Mouse (Mus musculus): ENCODE measurements at regions not wholly inside any gene's neighbourhood (a gene's known extent, or its start where the extent isn't known, plus 50 kb on each side); places are given as distances from the start of the nearest gene placed in this dataset.
A peak's percentile ranks its signal among the peaks of the same experiment; 100 is the strongest.

DNA sequence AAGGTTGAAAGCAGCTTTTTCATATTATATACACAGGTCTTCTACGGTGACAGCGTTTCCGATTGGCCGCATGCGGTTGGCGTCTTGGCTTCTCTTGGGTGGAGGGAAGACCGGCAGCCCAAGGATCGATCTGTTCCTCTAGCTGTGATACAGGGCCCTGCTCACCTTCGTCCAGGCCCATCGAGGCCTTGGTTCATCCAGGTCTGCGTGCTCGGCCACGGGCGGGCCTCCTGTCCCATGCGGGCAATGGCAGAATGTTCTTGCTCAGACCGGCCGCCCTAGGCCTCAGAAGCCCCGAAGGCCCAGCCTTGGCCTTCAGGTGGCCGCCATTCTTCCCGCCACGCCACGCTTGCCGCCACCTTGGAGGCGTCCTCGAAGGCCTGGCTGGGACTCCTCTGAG lies 194.4 kb upstream of the Ppp6c start:
- H3K4me3 ChIP-seq (ENCODE audit: control insufficient read depth in 1 of 2, insufficient read depth in 1 of 2, low read depth in 1 of 2, low read length in 2 of 2) = no peak overlapping the region
- no peak for ATAC-seq (ENCODE audit: insufficient number of reproducible peaks, insufficient read depth, low FRiP score, low read depth)
- 94% methylated on average over 25 of the region's 25 CpGs for WGBS
- H3K27me3 ChIP-seq (ENCODE audit: control insufficient read depth, insufficient read depth, low read length) = no peaks in the 10 kb centered on the region
- no peak overlapping the region for H3K27ac ChIP-seq (replicated peaks in 1 of 2; ENCODE audit: control insufficient read depth in 1 of 2, insufficient read depth in 1 of 2, low read depth in 2 of 2, low read length in 2 of 2)
- no peaks in the 10 kb centered on the region for H3K9me3 ChIP-seq (ENCODE audit: control insufficient read depth, low read length)
- H3K4me1 ChIP-seq (ENCODE audit: control insufficient read depth in 2 of 2, insufficient read depth in 2 of 2, low read length in 2 of 2) = no peaks in the 10 kb centered on the region
- H3K36me3 ChIP-seq (ENCODE audit: control insufficient read depth, insufficient read depth, low read length) = no peaks in the 10 kb centered on the region
- H3K4me2 ChIP-seq (ENCODE audit: low read length) = no peak overlapping the region
- no peak overlapping the region for H3K9ac ChIP-seq (ENCODE audit: low read length)

- no peaks in the 10 kb centered on the region for H3K36me3 ChIP-seq (ENCODE audit: control insufficient read depth, insufficient read depth, low read length)
- H3K4me1 ChIP-seq (ENCODE audit: control insufficient read depth in 2 of 2, insufficient read depth in 2 of 2, low read length in 2 of 2) = no peaks in the 10 kb centered on the region
- 59% methylated on average over 2 of the region's 2 CpGs for WGBS
- H3K4me3 ChIP-seq (ENCODE audit: control insufficient read depth in 1 of 2, insufficient read depth in 1 of 2, low read depth in 1 of 2, low read length in 2 of 2) = no peak overlapping the region
- H3K4me2 ChIP-seq (ENCODE audit: low read length) = no peak overlapping the region
- H3K27ac ChIP-seq (replicated peaks in 1 of 2; ENCODE audit: control insufficient read depth in 1 of 2, insufficient read depth in 1 of 2, low read depth in 2 of 2, low read length in 2 of 2) = no peak overlapping the region
- no peaks in the 10 kb centered on the region for H3K27me3 ChIP-seq (ENCODE audit: control insufficient read depth, insufficient read depth, low read length)
- no peak overlapping the region for H3K9ac ChIP-seq (ENCODE audit: low read length)
- H3K9me3 ChIP-seq (ENCODE audit: control insufficient read depth, low read length) = no peaks in the 10 kb centered on the region
- no peak for ATAC-seq (ENCODE audit: insufficient number of reproducible peaks, insufficient read depth, low FRiP score, low read depth)
Measured at GRCm38 (mm10) chr2:39400336-39400735, 174.1 kb upstream of the Ppp6c start.

- no peaks in the 10 kb centered on the region for H3K27me3 ChIP-seq (ENCODE audit: control insufficient read depth, insufficient read depth, low read length)
- H3K4me3 ChIP-seq (ENCODE audit: control insufficient read depth in 1 of 2, insufficient read depth in 1 of 2, low read depth in 1 of 2, low read length in 2 of 2) = no peak overlapping the region
- H3K4me2 ChIP-seq (ENCODE audit: low read length) = no peak overlapping the region
- H3K27ac ChIP-seq (replicated peaks in 1 of 2; ENCODE audit: control insufficient read depth in 1 of 2, insufficient read depth in 1 of 2, low read depth in 2 of 2, low read length in 2 of 2) = no peak overlapping the region
- no peak overlapping the region for H3K9ac ChIP-seq (ENCODE audit: low read length)
- no peaks in the 10 kb centered on the region for H3K9me3 ChIP-seq (ENCODE audit: control insufficient read depth, low read length)
- 54% methylated on average over 2 of the region's 2 CpGs for WGBS
- H3K4me1 ChIP-seq (ENCODE audit: control insufficient read depth in 2 of 2, insufficient read depth in 2 of 2, low read length in 2 of 2) = no peaks in the 10 kb centered on the region
- no peaks in the 10 kb centered on the region for H3K36me3 ChIP-seq (ENCODE audit: control insufficient read depth, insufficient read depth, low read length)
- no peak for ATAC-seq (ENCODE audit: insufficient number of reproducible peaks, insufficient read depth, low FRiP score, low read depth)
Measured at GRCm38 (mm10) chr2:39399523-39399922, 173.3 kb upstream of the Ppp6c start.

DNA sequence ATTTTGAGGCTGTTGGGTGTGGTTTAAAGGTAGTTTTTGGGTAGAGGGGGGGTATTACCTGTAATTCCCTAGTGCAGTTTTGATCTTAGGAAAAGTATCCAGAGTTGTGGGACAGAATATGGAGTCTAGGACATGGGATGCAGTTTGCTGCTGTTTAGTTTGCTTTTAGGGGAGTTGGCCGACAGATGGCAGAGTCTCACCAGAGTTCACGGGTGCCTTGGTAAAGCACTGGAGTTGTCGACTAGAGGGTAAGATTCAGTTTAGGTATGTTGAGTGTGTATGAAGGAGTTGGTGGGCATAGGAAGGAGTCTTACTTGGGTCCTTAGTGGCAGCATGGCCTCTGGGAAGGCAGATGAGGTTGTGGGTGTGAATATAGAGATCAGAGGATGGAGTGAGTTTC lies 168.4 kb upstream of the Ppp6c start:
- no peak overlapping the region for H3K9ac ChIP-seq (ENCODE audit: low read length)
- H3K27ac ChIP-seq (replicated peaks in 1 of 2; ENCODE audit: control insufficient read depth in 1 of 2, insufficient read depth in 1 of 2, low read depth in 2 of 2, low read length in 2 of 2) = no peak overlapping the region
- H3K4me3 ChIP-seq (ENCODE audit: control insufficient read depth in 1 of 2, insufficient read depth in 1 of 2, low read depth in 1 of 2, low read length in 2 of 2) = no peak overlapping the region
- H3K9me3 ChIP-seq (ENCODE audit: control insufficient read depth, low read length) = no peaks in the 10 kb centered on the region
- H3K4me2 ChIP-seq (ENCODE audit: low read length) = no peak overlapping the region
- ATAC-seq (ENCODE audit: insufficient number of reproducible peaks, insufficient read depth, low FRiP score, low read depth) = no peak
- H3K27me3 ChIP-seq (ENCODE audit: control insufficient read depth, insufficient read depth, low read length) = no peaks in the 10 kb centered on the region
- no peaks in the 10 kb centered on the region for H3K36me3 ChIP-seq (ENCODE audit: control insufficient read depth, insufficient read depth, low read length)
- 51% methylated on average over 3 of the region's 3 CpGs for WGBS
- no peaks in the 10 kb centered on the region for H3K4me1 ChIP-seq (ENCODE audit: control insufficient read depth in 2 of 2, insufficient read depth in 2 of 2, low read length in 2 of 2)

DNA sequence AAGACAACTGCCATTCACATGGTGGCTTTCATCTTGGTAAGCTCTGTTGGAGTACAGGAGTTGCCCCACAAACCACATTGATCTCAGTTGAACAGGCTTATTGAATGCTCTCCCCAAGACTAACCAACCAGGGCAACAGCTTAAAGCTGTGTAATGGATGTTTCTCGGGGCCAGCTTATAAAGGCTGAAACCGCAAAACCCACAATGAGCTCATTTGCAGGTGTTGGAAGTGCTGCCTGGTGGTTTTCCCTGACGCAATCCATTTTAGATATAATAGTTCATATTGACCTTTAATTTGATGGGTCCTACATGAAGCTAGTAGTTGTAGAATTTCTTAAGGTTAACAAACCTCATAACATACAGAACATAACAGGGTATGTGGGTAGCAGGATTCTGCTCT lies 151.0 kb upstream of the Ppp6c start:
- H3K36me3 ChIP-seq (ENCODE audit: control insufficient read depth, insufficient read depth, low read length) = no peaks in the 10 kb centered on the region
- no peak for ATAC-seq (ENCODE audit: insufficient number of reproducible peaks, insufficient read depth, low FRiP score, low read depth)
- no peaks in the 10 kb centered on the region for H3K4me1 ChIP-seq (ENCODE audit: control insufficient read depth in 2 of 2, insufficient read depth in 2 of 2, low read length in 2 of 2)
- H3K9ac ChIP-seq (ENCODE audit: low read length) = no peak overlapping the region
- no peak overlapping the region for H3K4me3 ChIP-seq (ENCODE audit: control insufficient read depth in 1 of 2, insufficient read depth in 1 of 2, low read depth in 1 of 2, low read length in 2 of 2)
- H3K4me2 ChIP-seq (ENCODE audit: low read length) = no peak overlapping the region
- H3K27ac ChIP-seq (replicated peaks in 1 of 2; ENCODE audit: control insufficient read depth in 1 of 2, insufficient read depth in 1 of 2, low read depth in 2 of 2, low read length in 2 of 2) = no peak overlapping the region
- 85% methylated on average over 3 of the region's 3 CpGs for WGBS
- no peaks in the 10 kb centered on the region for H3K9me3 ChIP-seq (ENCODE audit: control insufficient read depth, low read length)
- no peaks in the 10 kb centered on the region for H3K27me3 ChIP-seq (ENCODE audit: control insufficient read depth, insufficient read depth, low read length)

GRCm38 (mm10) chr2:39373068-39373779 lies 147.0 kb upstream of the Ppp6c start:
- WGBS = 15% methylated on average over 7 of the region's 7 CpGs
- H3K27me3 ChIP-seq (ENCODE audit: control insufficient read depth, insufficient read depth, low read length) = no peaks in the 10 kb centered on the region
- ATAC-seq (ENCODE audit: insufficient number of reproducible peaks, insufficient read depth, low FRiP score, low read depth) = peak; percentile 69; the same call in 1 of the 2 replicates
- H3K4me1 ChIP-seq (ENCODE audit: control insufficient read depth in 2 of 2, insufficient read depth in 2 of 2, low read length in 2 of 2) = no peaks in the 10 kb centered on the region
- H3K36me3 ChIP-seq (ENCODE audit: control insufficient read depth, insufficient read depth, low read length) = no peaks in the 10 kb centered on the region
- no peak overlapping the region for H3K9ac ChIP-seq (ENCODE audit: low read length)
- no peaks in the 10 kb centered on the region for H3K9me3 ChIP-seq (ENCODE audit: control insufficient read depth, low read length)
- H3K27ac ChIP-seq (replicated peaks in 1 of 2; ENCODE audit: control insufficient read depth in 1 of 2, insufficient read depth in 1 of 2, low read depth in 2 of 2, low read length in 2 of 2) = no peak overlapping the region
- no peak overlapping the region for H3K4me2 ChIP-seq (ENCODE audit: low read length)
- H3K4me3 ChIP-seq (ENCODE audit: control insufficient read depth in 1 of 2, insufficient read depth in 1 of 2, low read depth in 1 of 2, low read length in 2 of 2) = no peak overlapping the region

DNA sequence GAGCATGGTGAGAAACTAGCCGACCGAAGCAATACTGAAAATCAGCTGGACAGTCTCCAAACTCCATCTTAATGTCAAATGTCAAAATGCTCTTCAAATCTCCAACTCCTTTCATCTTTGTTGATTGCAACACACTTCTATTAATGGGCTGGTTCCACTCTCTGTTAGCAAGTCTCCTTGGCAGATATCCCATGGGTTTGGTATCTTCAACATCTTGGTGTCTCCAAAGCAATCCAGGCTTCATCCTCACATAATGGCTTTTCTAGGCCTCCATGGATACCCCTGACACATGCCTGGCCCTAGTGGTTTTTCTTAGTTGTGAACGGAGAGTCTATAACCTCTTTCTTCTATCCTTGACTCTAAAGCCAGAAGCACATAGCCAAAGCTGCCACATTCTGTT lies 118.0 kb upstream of the Ppp6c start:
- no peaks in the 10 kb centered on the region for H3K27me3 ChIP-seq (ENCODE audit: control insufficient read depth, insufficient read depth, low read length)
- 70% methylated on average over 3 of the region's 3 CpGs for WGBS
- H3K36me3 ChIP-seq (ENCODE audit: control insufficient read depth, insufficient read depth, low read length) = no peaks in the 10 kb centered on the region
- H3K9me3 ChIP-seq (ENCODE audit: control insufficient read depth, low read length) = no peaks in the 10 kb centered on the region
- H3K4me1 ChIP-seq (ENCODE audit: control insufficient read depth in 2 of 2, insufficient read depth in 2 of 2, low read length in 2 of 2) = no peaks in the 10 kb centered on the region
- no peak overlapping the region for H3K27ac ChIP-seq (replicated peaks in 1 of 2; ENCODE audit: control insufficient read depth in 1 of 2, insufficient read depth in 1 of 2, low read depth in 2 of 2, low read length in 2 of 2)
- ATAC-seq (ENCODE audit: insufficient number of reproducible peaks, insufficient read depth, low FRiP score, low read depth) = no peak
- H3K4me2 ChIP-seq (ENCODE audit: low read length) = no peak overlapping the region
- H3K9ac ChIP-seq (ENCODE audit: low read length) = no peak overlapping the region
- no peak overlapping the region for H3K4me3 ChIP-seq (ENCODE audit: control insufficient read depth in 1 of 2, insufficient read depth in 1 of 2, low read depth in 1 of 2, low read length in 2 of 2)

DNA sequence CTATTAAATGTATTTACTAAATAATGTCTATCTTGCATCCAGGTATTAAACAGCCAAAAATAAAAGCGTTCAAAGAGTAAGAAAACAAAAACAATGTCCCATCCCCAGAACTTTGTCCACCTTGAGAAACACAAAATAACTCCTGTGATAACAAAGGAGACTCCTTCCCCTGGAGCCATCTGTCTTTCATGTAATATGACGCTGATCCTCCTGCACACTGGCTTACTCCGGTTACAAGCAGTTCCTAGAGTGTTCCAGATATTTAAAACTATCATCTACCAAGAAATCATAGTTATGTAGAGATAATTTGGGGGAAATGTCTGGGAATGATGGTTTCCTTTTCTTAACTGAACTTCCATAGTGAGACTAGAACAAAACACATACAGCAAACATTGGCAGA lies 114.2 kb upstream of the Ppp6c start:
- Histone ChIP-seq H3K27ac (replicated peaks in 1 of 2; ENCODE audit: control insufficient read depth in 1 of 2, insufficient read depth in 1 of 2, low read depth in 2 of 2, low read length in 2 of 2) (no peak overlapping the region), H3K4me2 (ENCODE audit: low read length) (no peak overlapping the region), H3K4me3 (ENCODE audit: control insufficient read depth in 1 of 2, insufficient read depth in 1 of 2, low read depth in 1 of 2, low read length in 2 of 2) (no peak overlapping the region), H3K9ac (ENCODE audit: low read length) (no peak overlapping the region), H3K27me3 (ENCODE audit: control insufficient read depth, insufficient read depth, low read length) (no peaks in the 10 kb centered on the region), H3K4me1 (ENCODE audit: control insufficient read depth in 2 of 2, insufficient read depth in 2 of 2, low read length in 2 of 2) (no peaks in the 10 kb centered on the region), H3K9me3 (ENCODE audit: control insufficient read depth, low read length) (no peaks in the 10 kb centered on the region), H3K36me3 (ENCODE audit: control insufficient read depth, insufficient read depth, low read length) (no peaks in the 10 kb centered on the region)
- 63% methylated on average over 3 of the region's 3 CpGs for WGBS
- no peak for ATAC-seq (ENCODE audit: insufficient number of reproducible peaks, insufficient read depth, low FRiP score, low read depth)

Data from heart, embryonic 14.5 days (tissue).